Mouse (Mus musculus) cerebellum, adult 8-10 months (tissue): Measurements from ENCODE around the gene Itga1.

Source experiments
- DNase-seq: peaks from one replicate; pipeline ENCODE4 v3.0.0; 2022

Gene Itga1

GRCm38 (mm10) chr13:115098227-115098626 is 3.5 kb downstream of the Itga1 start:
- DNase-seq = no peak

- no peak for DNase-seq
These were observed 4.8 kb downstream of the Itga1 start for GRCm38 (mm10) chr13:115096965-115097364.

GRCm38 (mm10) chr13:115096216-115096615 is 5.5 kb downstream of the Itga1 start:
- DNase-seq = no peak

- no peak for DNase-seq
These were observed 6.4 kb downstream of the Itga1 start for GRCm38 (mm10) chr13:115095392-115095791.

- no peak for DNase-seq
These were observed 10.3 kb downstream of the Itga1 start for GRCm38 (mm10) chr13:115091511-115091910.

GRCm38 (mm10) chr13:115090977-115091445 is 10.8 kb downstream of the Itga1 start:
- DNase-seq = no peak

GRCm38 (mm10) chr13:115090069-115090976 is 11.4 kb downstream of the Itga1 start, which contains the start of gene Pelo:
Gene Pelo, minus strand, starts transcription at chr13:115090186.
- DNase-seq = peak; percentile 91

- peak; percentile 35 for DNase-seq
These were observed 12.3 kb downstream of the Itga1 start for GRCm38 (mm10) chr13:115089395-115090025.

- DNase-seq = no peak
These were observed 12.8 kb downstream of the Itga1 start for GRCm38 (mm10) chr13:115089020-115089394.

GRCm38 (mm10) chr13:115085974-115086373 is 15.8 kb downstream of the Itga1 start:
- DNase-seq = no peak

- no peak for DNase-seq
These were observed 19.4 kb downstream of the Itga1 start for GRCm38 (mm10) chr13:115082339-115082738.

GRCm38 (mm10) chr13:115079996-115080585 is 21.7 kb downstream of the Itga1 start:
- no peak for DNase-seq

- DNase-seq = no peak
These were observed 22.6 kb downstream of the Itga1 start for GRCm38 (mm10) chr13:115078997-115079685.

- DNase-seq = no peak
These were observed 24.2 kb downstream of the Itga1 start for GRCm38 (mm10) chr13:115077346-115078134.

- no peak for DNase-seq
These were observed 29.4 kb downstream of the Itga1 start for GRCm38 (mm10) chr13:115072386-115072785.

GRCm38 (mm10) chr13:115071431-115071830 is 30.3 kb downstream of the Itga1 start:
- DNase-seq = no peak

GRCm38 (mm10) chr13:115067968-115068330 is 33.8 kb downstream of the Itga1 start:
- no peak for DNase-seq

GRCm38 (mm10) chr13:115067324-115067967 is 34.3 kb downstream of the Itga1 start:
- no peak for DNase-seq

- no peak for DNase-seq
These were observed 44.2 kb downstream of the Itga1 start for GRCm38 (mm10) chr13:115057555-115057954.

- no peak for DNase-seq
These were observed 47.0 kb downstream of the Itga1 start for GRCm38 (mm10) chr13:115054783-115055182.

- no peak for DNase-seq
These were observed 49.2 kb downstream of the Itga1 start for GRCm38 (mm10) chr13:115052568-115052967.
